Comparison of ENCODE assay signal across 8 mouse cellular contexts in the genomic region with DNA sequence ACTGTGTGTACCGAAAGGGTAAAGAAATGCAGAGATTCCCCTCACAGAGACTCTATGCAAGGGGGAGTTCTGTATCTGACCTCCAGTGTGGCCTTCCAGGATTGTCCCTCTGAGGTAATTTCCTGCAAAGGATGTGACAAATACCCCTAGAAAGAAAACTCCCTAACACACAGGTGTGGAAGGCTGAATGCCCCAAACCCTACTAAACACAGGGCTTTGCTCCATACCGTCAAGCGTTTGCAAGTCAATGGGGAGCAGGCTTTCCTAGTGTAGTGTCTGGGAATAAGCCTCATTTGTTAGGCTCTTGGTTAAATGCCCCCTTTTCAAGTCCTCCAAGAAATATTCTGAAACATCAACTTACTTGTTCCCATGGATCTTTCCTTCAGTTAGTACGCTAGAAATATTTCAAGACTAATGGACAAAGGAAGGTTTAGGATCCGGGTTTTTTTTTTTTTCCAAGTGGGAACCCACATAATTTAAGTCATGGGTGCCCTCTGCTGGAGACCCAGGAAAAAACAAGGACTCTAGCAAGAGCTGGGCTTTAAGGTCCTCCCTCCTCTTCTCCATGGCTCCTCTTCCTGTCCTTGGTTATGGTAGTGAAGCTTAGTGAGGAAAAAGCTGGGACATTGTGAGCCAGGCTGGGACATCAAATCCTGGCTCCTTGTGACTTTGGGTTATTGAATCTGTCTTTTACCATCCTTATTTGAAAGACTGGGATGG.
DNase-seq lines count a peak whose midpoint lies in the region; ATAC-seq and TF ChIP-seq lines count a peak whose summit lies in the region.

No protein-coding gene starts in this region.

- peak; percentile 90 for DNase-seq in adrenal gland, postnatal 14 days
- DNase-seq in embryonic facial prominence, embryonic 11.5 days (ENCODE audit: low spot score) = peak; percentile 86
- peak; percentile 81 to 86 for DNase-seq in heart, adult 9 months (ENCODE audit: low spot score in 2 of 2)
- DNase-seq in kidney, postnatal 36 days = peak; percentile 93 to 96
- peak; percentile 75 for DNase-seq in lung, adult 2 months
- peak; percentile 69 for DNase-seq in right cerebral cortex, postnatal 25 days
- DNase-seq in yolk sac, embryonic 10.5 days (ENCODE audit: low spot score) = peak; percentile 56

- no peaks in the 10 kb centered on the region for H3K27me3 ChIP-seq in E14TG2a.4 (ENCODE audit: insufficient read depth, low read length)
- no peaks in the 10 kb centered on the region for H3K27me3 ChIP-seq in embryonic facial prominence, embryonic 11.5 days (ENCODE audit: control insufficient read depth, insufficient read depth, low read length)

- H3K4me3 ChIP-seq in E14TG2a.4 (replicated peaks; ENCODE audit: low read length) = peak overlapping the region; percentile 33
- no peak overlapping the region for H3K4me3 ChIP-seq in embryonic facial prominence, embryonic 11.5 days (ENCODE audit: low read depth, low read length)
- no peak overlapping the region for H3K4me3 ChIP-seq in lung, adult 2 months (replicated peaks; ENCODE audit: extremely low read depth, low read depth, low read length)

- H3K9ac ChIP-seq in embryonic facial prominence, embryonic 11.5 days (replicated peaks; ENCODE audit: low read length) = no peak overlapping the region

- no peak overlapping the region for H3K4me2 ChIP-seq in embryonic facial prominence, embryonic 11.5 days (ENCODE audit: low read depth, low read length)

- H3K27ac ChIP-seq in embryonic facial prominence, embryonic 11.5 days (replicated peaks; ENCODE audit: low read depth, low read length) = no peak overlapping the region

- ATAC-seq in embryonic facial prominence, embryonic 11.5 days (replicated peaks; ENCODE audit: insufficient number of reproducible peaks, low FRiP score, low TSS enrichment, low read depth) = no peak

- peak; percentile 61 for TF ChIP-seq CTCF in E14TG2a.4 (conservative IDR thresholded peaks at IDR 0.05; ENCODE audit: low read length)
- peak; percentile 37; the same call in 1 of the 2 replicates for TF ChIP-seq CTCF in lung, adult 2 months (IDR thresholded peaks at IDR 0.05; ENCODE audit: insufficient read depth, low read length)

- H3K9me3 ChIP-seq in E14TG2a.4 (ENCODE audit: low read length) = peaks cover 15% of the 10 kb centered on the region
- no peaks in the 10 kb centered on the region for H3K9me3 ChIP-seq in embryonic facial prominence, embryonic 11.5 days (replicated peaks; ENCODE audit: control insufficient read depth, low read length)

- no peaks in the 10 kb centered on the region for H3K36me3 ChIP-seq in E14TG2a.4 (ENCODE audit: insufficient read depth, low read length)
- H3K36me3 ChIP-seq in embryonic facial prominence, embryonic 11.5 days (replicated peaks; ENCODE audit: control insufficient read depth, insufficient read depth, low read depth, low read length) = no peaks in the 10 kb centered on the region

- TF ChIP-seq POLR2A in lung, adult 2 months (IDR thresholded peaks at IDR 0.05; ENCODE audit: borderline replicate concordance, extremely low read depth, low read depth, low read length) = no peak

- peaks cover 57% of the 10 kb centered on the region for H3K4me1 ChIP-seq in E14TG2a.4 (replicated peaks; ENCODE audit: low read depth, low read length)
- peaks cover 4% of the 10 kb centered on the region; the same call in 1 of the 2 replicates for H3K4me1 ChIP-seq in embryonic facial prominence, embryonic 11.5 days (ENCODE audit: control insufficient read depth, insufficient read depth, low read length)
- H3K4me1 ChIP-seq in lung, adult 2 months (ENCODE audit: control insufficient read depth, insufficient read depth, low read length) = peaks cover 18% of the 10 kb centered on the region

- WGBS in embryonic facial prominence, embryonic 11.5 days = 38% methylated on average over 5 of the region's 5 CpGs
- 41% methylated on average over 5 of the region's 5 CpGs for WGBS in lung, adult 2 months
